Mouse (Mus musculus) layer of hippocampus, postnatal 25 days (tissue): ENCODE data around the gene Tpst2. TPM values are rescaled to one million over a fixed set of nuclear protein-coding genes. Genes with fewer than 3 reads are reported as not detected.
A peak's percentile ranks its signal among the peaks of the same experiment; 100 is the strongest.

Source experiments
- DNase-seq, 2 experiments: peaks; one replicate each; pipeline ENCODE4 v3.0.0; 2022; ENCODE audit warnings: mixed read lengths in 2 of 2, low spot score in 1 of 2; ENCODE audit errors: extremely low spot score in 1 of 2
- total RNA-seq, 2 experiments: library from RNA; stranded (reverse); gene quantifications; 2 replicates each; pipeline ENCODE4 v1.2.3; 2021

Tpst2 gene
- total RNA-seq, 2 experiments from 2014 or later: 45.9 to 46.2 TPM

DNA sequence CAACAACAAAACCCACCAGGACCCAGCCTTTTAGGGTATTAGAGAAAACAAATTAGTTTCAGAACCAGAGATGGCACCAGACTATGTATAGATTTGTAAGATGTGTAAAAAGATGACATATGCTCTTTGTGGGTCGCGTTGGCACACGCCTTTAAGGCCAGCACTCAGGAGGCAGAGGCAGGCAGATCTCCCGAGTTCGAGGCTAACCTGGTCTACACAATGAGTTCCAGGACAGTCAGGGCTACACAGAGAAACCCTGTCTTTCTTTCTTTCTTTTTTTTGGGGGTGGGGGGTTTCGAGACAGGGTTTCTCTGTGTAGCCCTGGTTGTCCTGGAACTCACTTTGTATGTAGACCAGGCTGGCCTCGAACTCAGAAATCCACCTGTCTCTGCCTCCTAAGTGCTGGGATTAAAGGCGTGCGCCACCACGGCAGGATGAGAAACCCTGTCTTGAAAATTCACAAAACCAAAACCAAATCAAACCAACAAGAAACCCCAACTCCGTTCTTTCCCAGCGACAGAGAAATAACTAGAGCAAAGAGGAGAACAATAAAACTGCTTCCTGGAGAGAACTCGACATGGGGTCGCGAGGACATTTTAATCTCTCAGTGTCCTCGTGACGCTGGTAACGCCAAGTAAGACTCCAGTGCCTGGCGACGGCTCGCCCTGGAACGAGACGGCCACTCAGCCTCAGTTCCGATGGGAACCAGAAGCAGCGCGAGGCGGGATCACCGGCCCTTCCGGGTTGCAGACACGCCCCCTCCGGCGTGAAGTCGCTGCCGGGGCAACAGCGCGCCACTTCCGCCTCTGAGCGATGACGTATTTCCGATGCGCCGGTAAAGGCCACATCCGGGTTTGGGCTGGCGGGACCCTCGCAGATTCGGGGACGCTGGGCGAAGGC is 49.3 kb downstream of the Tpst2 start, which contains the start of gene Tfip11:
TSS of gene Tfip11 (plus strand) at position 813 of the 900 bp plus-strand sequence.
- peak; percentile 97 for DNase-seq

DNA sequence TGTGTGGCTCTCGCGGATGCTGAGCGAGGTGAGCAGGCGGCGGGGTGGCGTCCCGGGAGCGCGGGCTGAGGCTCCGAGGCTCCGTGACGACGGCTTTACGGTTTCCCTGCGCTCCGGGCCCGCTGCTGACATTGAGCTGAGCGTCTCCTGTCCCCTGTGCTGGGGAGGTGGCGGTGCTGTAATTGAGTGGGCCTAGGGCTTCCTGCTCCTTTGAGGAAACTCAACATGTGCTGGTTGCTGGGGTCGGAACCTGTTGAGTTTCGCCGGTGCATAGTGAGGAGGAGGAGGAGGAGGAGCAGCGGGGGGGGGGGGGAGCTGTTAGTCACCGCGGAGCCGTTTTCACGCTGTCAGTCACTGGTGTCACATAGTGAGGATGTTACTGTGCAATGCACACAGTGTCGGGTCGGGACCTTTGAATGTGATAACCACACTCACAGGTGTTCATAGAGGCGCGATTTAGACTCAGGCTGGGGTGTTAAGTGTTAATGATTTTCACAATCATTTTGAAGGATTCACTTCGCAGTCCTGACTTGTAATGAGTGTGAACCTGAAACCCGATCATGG is 50.0 kb downstream of the Tpst2 start:
- DNase-seq: no peak

DNA sequence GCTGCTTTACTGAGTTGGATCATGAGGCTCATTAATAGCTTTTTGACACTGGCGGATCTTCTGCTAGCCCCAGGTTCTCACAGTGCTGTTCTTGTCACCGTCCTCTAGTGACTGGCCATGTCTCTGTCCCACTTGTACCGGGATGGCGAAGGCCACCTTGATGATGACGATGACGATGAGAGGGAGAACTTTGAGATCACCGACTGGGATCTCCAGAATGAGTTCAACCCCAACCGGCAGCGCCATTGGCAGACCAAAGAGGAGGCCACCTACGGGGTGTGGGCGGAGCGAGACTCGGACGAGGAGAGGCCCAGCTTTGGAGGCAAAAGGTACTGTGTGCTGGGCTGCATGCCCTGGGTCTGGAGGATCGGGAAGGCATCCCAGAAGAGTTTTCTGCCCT is 51.4 kb downstream of the Tpst2 start:
- DNase-seq: no peak

DNA sequence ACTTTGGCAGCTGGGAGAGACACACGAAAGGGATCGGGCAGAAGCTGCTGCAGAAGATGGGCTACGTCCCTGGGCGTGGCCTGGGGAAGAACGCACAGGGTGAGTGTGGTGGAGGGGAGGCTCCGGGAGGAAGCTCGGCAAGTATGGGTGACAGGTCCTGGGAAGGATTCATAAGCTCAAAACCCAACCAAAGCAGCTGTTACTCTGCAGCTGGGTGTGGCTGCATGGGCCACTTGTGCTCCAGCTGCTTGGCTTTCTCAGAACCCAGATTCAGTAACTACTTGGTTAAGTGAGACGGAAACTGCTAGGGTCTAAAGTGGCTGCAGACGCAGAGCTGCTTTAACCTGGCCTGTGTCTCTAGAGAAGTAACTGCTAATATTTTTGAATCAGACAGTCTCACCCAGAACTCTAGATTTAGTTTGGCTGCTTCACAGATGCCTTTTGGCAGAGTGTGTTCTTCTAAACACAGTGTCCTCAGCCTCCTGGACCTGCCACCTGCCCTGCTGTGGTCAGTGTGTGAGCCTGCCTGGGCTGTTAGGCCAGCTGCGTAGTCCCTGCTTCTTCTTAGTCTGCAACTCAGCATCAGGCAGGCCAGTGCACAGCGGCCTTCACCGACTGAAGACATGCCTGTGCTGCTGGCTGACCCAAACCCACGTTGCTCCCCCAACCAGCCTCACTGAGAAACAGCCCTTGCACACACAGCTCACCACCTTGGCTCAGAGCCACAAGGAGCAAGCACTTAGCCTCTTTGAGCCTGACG is 53.5 kb downstream of the Tpst2 start:
- no peak for DNase-seq

DNA sequence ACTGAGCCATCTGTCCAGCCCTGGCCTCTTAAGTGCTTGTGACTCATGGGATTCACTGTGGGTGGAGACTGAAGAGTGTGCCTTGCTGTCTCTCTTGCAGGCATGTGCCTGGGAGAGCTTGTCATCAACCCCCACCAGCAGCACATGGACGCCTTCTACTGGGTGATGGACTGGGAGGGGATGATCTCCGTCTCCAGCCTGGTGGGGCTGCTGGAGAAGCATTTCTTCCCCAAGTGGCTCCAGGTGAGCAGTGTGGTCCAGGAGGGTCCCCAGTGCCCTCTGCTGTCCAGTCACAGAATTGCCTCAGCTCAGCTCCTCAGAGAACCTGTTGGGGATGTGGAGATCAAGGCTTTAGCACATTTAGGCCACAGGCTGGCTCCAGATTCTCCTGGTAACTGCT is 59.0 kb downstream of the Tpst2 start:
- peak in 1 of 2 experiments; percentile 56 for DNase-seq

DNA sequence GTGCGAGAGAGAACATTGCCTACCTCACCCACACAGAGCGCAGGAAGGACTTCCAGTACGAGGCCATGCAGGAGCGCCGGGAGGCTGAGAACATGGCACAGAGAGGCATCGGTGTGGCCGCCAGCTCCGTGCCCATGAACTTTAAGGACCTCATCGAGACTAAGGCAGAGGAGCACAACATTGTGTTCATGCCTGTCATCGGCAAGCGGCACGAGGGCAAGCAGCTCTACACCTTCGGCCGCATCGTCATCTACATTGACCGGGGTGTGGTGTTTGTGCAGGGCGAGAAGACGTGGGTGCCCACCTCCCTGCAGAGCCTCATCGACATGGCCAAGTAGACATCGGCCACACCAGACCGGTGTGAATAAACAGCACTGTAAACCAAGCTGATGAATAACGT is 60.5 kb downstream of the Tpst2 start:
- DNase-seq: no peak

DNA sequence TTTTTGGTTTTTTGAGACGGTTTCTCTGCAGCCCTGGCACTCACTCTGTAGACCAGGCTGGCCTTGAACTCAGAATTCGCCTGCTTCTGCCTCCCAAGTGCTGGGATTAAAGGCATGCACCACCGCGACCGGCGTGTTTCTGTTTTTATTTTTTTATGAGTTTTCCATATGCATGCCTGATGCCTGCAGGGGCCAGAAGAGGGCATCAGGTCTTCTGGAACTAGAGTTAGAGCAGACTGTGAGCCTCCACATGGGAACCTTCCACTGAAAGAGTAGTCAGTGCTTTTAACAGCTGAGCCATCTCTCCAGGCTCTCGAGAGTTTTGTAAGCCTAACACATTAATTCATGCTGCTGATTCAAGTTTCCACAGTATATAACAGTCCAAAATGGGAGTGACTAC is 62.7 kb downstream of the Tpst2 start:
- no peak for DNase-seq

DNA sequence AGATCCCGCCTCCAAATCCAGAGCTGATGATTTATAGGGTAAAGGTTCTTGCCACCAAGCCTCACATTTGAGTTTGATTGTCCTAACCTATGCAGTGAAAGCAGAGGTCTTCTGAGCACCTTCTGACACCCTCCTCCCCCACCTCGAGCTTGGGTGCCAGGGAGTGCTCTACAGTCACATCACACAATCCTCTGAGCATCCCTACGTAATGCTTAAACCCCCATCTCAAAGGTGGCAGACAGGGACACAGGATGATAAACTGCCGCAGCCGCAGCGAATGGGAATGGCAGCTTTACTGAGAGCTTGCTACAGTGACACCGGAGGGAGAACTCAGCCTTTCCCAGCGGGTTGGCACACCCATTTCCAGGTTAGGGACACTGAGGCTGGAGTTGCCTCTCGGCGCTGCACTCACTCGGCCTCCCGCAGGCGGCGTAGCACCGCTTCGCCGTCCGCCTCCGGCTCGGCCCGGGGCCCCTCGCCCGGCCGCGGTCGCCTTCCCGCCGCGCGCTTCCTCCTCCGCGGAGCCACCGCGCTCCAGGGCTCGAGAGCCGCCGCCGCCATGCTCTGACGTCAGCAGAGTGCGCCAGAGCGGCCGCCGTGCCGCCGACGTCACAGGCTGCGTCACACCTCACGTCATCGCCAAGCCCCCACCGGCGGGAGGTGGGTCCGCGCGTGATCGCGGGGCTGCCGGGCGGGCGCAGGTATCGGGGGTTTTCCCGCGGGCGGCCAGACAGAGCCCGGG is 66.1 kb downstream of the Tpst2 start, which contains the start of the genes Srrd and Hps4:
TSS of gene Srrd (minus strand) at position 578 of the 742 bp plus-strand sequence.
TSS of gene Hps4 (plus strand) at position 621 of the 742 bp plus-strand sequence.
- DNase-seq: peak; percentile 92 to 98

DNA sequence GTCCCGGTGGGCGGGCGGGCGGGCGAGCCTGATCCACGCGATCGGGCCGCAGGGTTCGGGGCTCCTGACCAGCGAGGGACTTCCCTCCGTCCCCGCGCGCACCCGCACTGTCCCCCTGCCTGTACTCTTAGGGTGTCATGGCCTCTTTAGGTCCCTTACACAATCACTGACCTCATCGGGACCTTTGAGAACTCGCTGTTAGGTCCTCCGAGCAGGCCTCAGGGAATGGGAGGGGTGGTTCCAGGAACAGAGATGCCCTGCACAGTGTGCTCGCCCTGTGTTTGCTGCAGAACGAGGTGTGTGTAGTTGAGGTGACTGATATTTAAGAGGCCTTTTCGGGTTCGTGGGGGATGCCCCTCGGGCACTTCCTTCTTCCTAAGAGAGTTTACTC is 66.7 kb downstream of the Tpst2 start:
- DNase-seq: no peak

DNA sequence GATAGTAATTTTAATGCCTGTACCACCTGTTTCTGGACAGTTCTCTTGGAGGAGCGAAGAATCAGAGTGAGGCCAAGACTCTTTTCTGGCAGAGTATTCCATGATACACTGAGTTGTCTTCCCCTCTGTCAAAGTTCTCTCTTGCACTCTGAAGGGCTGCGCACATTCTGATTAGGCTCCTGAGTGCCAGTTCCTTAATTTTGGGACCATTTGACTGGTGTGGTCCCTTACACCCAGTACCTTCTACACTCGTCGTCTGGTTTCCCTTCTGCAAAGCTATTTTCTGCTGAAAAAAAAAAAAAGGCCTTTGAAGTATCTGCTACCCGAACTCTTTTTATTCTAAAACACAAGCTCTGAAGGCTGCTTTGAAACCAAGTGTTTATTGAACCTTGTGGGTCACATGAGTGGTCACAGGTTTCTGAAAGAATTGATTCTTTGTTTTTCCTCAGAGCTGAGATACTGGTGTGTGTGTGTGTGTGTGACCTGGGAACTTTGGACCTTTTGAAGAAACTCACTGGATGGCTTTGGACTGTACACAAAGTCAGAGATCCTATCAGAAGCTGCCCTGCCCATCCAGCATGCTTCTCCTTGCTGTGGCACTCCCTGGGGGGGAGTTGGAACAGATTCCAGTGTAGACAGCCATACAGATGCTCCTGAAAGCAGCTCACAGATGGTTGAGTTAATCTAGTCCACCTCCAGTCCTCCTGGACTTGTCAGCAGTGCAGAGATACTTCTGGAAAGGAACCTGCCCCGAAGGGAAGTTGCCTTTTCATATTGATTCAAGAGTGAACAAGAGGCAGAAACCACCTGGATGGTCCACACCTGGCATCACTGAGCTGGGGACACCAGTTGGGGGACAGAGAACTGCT is 67.8 kb downstream of the Tpst2 start:
- no peak for DNase-seq

DNA sequence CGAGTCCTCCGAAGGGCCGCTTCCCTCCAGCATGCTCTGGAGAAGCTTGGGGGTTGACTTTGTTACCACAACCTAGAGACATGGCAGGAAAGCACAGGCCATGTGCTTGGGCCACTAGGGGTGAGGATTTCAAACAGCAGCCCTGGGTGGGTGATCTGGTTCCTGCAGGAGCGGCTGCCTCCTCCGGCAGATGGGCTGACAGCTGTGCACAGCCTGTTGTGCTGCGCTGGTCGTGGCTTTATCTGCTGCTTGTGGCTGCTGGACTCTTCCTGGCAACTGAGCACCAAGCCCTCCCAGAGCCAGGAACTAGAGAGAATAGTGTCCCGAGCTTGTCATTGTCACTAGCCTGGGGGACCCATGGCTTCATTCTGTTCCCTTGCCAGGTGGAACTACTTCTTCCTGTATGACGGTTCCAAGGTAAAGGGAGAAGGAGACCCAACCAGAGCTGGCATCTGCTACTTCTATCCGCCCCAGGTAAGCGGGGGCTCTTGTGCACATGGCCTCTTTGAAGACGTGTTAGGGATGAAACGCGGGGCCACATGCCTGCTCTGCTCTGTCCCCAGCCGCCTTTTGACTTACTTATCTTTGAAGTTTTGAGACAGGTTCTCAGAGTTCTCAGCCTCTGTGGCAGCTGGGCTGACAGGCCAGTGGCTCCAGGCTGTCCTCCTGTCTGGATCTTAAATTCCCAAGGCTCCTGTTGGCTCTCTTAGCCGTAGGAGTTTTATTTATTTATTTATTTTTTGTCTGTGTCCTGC is 69.9 kb downstream of the Tpst2 start:
- no peak for DNase-seq

DNA sequence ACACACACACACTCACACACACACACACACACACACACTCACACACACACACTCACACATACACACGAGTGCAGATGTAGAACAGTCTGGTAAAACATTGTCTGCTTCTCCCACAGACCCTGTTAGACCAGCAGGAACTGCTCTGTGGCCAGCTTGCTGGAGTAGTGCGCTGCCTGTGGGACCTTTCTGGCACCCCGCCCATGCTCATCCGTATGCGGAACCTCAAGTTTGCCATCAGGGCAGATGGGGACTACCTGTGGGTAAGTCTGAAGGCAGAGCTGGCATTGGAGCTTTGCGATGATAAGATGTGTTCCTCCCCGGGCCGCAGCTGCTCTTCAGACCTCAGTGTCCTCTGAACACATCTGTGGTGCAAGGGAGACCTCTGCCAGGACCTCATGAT is 72.7 kb downstream of the Tpst2 start:
- no peak for DNase-seq

DNA sequence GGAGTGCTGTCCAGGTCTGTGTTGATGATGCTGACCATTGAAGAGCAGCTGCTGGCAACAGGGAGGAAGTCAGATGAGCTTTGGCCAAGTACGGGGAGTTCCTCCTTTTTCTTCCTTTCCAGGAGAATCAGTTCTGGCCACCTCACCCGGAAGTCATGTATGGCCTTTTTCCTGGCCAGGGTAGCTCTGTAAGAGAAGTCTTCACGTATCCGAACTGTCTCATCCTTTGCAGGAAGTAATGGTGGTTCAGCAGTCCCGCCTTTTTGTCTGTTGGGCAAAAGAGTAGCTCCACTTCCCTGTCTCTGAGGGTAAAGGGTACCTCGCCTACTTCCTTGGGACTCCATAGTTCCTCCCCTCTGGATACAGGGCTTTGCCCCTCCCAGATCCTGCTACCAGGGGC is 79.0 kb downstream of the Tpst2 start:
- no peak for DNase-seq

DNA sequence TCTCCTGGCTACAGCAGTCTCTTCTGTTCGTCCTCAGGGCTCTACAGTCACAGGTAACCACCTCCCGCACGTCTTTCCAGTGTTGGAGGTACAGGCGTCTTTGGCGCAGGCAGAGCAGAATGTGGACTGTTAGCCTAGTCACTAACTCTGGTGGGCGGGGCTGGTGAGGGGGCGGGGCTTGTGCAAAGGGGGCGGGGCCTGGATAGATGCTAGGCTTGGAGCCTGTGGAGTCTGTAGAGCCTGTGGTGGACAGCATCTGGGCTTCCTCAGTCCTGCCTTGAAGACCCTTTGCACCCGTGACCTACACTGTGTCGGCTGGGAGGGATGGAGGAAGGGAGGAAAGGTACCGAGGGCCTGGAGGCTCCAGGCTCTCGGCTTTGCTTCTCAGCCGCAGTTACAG is 79.4 kb downstream of the Tpst2 start, which contains the start of gene Gm6583:
TSS of gene Gm6583 (minus strand) at position 124 of the 400 bp plus-strand sequence.
- no peak for DNase-seq

DNA sequence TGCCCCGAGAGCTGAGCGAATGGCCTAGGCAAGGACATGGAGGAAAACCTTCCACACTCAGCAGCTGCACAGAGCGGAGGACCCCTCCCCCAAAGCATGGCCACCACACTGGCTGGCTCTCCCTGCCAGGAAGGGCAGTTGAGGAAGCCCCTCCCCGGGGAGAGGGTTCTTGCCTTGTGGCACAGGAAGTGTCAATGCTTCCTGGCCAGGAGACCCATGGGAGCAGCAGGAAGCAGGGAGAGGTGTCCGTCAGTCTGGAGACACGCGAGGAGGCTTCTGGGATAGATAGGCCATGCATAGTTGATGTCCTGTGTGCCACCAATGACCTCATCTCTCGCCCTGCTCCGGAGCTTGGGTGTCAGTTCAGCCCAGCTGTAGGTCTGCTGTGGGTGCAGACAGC is 79.8 kb downstream of the Tpst2 start:
- no peak for DNase-seq

DNA sequence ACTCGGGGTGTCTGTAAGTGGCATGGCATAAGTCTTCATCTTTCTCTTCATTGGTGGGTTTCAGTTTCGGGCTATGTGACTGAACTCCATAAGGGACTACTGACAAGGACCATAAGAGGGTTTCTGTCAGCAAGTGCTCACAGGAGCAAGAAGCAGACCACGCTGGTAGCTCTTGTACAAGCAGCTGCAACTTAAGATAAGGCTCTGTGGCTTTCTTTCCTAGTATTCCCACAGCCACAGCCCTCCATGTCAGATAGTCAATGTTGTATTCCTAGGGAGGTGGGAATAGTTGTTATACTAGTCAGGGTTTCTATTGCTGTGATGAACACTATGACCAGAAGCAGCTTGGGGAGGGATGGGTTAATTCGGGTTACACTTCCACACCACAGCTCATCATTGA is 83.0 kb downstream of the Tpst2 start:
- no peak for DNase-seq

DNA sequence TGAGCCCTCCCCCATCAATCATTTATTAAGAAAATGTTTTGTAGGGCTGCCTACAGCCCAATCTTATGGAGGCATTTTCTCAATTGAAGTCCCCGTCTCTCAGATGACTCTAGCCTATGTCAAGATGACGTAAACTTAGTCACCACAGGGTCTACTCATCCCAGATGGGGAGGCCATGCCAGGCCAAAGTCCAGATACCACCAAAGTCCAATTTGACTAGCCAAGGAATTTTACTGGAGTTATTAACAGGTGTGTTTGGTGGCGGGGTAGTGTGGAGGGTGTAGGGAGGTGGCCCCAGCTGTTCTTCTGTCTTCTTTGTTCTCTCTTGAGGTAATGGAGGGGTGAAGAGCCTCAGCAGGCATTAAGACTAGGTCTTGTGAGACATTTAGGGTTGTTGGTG is 83.6 kb downstream of the Tpst2 start:
- no peak for DNase-seq

DNA sequence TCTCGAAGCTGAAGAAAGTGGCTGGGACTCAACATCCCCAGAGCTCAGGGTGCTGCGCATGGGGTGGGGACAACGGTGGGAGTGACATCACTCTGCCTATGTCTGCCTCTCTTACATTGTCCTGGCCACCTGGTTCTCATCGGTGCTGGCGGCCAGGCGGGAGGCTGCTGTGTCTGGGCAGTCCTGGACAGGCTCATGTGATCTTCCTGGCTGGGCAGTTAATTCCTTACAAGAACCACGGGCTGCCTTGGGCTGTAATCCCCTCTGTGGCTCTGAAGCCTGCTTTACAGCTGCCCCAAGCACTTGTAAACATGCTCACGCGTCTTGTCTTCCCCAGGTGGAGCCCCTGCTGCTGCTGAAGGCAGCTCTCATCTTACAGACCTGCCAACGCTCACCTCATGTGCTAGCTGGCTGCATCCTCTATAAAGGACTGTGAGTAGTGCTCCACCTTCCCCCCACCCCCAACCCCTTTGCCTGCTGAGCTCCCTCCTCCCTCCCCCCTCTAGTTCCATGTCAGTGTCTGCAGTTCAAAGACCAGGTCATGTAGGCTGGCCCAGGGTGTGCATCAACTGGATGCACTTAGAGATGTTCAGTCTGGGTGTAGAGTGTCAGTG is 87.8 kb downstream of the Tpst2 start:
- no peak for DNase-seq
